ENCODE assay signal across 11 mouse cellular contexts in the genomic region with DNA sequence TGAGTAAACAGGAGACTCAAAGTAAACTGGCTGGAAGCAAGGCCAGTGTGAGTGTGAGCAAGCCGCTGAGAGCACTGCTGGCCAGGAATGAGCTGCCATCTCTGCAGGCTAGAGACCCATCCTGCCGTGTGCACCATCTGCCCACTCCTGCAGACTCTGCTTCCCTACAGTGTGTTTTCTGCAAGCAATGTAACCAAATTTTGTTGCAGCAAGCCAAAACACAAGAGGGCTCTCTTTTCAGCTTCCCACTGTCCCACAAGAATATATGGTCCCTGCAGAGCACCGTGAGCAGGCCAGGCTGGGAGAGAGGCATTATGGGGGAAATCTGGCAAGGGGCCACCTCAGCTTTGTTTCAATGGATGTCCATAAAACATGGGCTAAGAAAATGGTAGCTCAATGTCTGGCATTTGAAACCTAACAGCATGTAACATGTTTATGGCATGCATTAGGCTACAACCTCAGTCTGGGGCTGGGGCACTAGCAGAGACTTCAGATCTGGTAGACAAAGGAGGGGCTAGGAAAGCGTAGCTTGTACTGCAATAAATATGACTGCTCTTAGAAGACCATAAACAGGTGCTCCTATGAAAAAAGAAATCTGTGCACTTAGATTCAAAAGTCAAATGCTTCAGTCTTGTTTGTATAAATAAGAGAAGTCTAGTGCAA.
DNase-seq lines count a peak whose midpoint lies in the region; ATAC-seq lines count a peak whose summit lies in the region.
"Had no signal": no experiment of that assay in that cellular context is flagged by ENCODE, and none has a peak within 500 bp of the region (broad histone marks: within the 10 kb centered on the region; RNA-seq: fewer than 3 reads in every experiment).

No protein-coding gene starts in this region.

- H3K36me3 ChIP-seq in midbrain, embryonic 14.5 days (ENCODE audit: control insufficient read depth, insufficient read depth, low read length), result no peaks in the 10 kb centered on the region
- no peaks in the 10 kb centered on the region for H3K36me3 ChIP-seq in midbrain, embryonic 16.5 days (ENCODE audit: control insufficient read depth, insufficient read depth, low read length)
- H3K36me3 ChIP-seq in neural tube, embryonic 13.5 days, result no peaks in the 10 kb centered on the region

- 67% methylated on average over 4 of the region's 4 CpGs for WGBS in midbrain, embryonic 14.5 days
- WGBS in midbrain, embryonic 16.5 days, result 51% methylated on average over 4 of the region's 4 CpGs
- 19% methylated on average over 4 of the region's 4 CpGs for WGBS in neural tube, embryonic 13.5 days

- ATAC-seq in frontal cortex, adult (ENCODE audit: low TSS enrichment), result peak; percentile 45; the same call in 1 of the 2 replicates
- no peak for ATAC-seq in midbrain, embryonic 14.5 days (ENCODE audit: low FRiP score, low TSS enrichment)
- ATAC-seq in midbrain, embryonic 16.5 days, result no peak
- peak; percentile 57; the same call in 1 of the 2 replicates for ATAC-seq in neural tube, embryonic 13.5 days (ENCODE audit: low read depth)

- no peaks in the 10 kb centered on the region for H3K9me3 ChIP-seq in midbrain, embryonic 14.5 days (ENCODE audit: control insufficient read depth, low read length)
- H3K9me3 ChIP-seq in midbrain, embryonic 16.5 days (replicated peaks; ENCODE audit: control insufficient read depth, low read length, poor library complexity, severe bottlenecking), result no peaks in the 10 kb centered on the region
- no peaks in the 10 kb centered on the region for H3K9me3 ChIP-seq in neural tube, embryonic 13.5 days

- H3K4me3 ChIP-seq in midbrain, embryonic 14.5 days (replicated peaks; ENCODE audit: low read depth, low read length), result no peak overlapping the region
- no peak overlapping the region for H3K4me3 ChIP-seq in midbrain, embryonic 16.5 days (ENCODE audit: low read depth, low read length)
- no peak overlapping the region for H3K4me3 ChIP-seq in neural tube, embryonic 13.5 days
- H3K4me3 ChIP-seq: heart, adult 2 months had no signal

- no peak overlapping the region for H3K9ac ChIP-seq in midbrain, embryonic 14.5 days (replicated peaks; ENCODE audit: low read length)
- no peak overlapping the region for H3K9ac ChIP-seq in midbrain, embryonic 16.5 days (ENCODE audit: low read depth, low read length)
- no peak overlapping the region for H3K9ac ChIP-seq in neural tube, embryonic 13.5 days

- no peak for DNase-seq in frontal cortex, postnatal 10 days (ENCODE audit: low spot score in 2 of 2)
- DNase-seq in midbrain, embryonic 14.5 days, result peak; percentile 23
- peak; percentile 93 for DNase-seq in cerebellum, adult 9-11 months
- DNase-seq in right cerebral cortex, postnatal 10 days (ENCODE audit: low spot score in 2 of 2), result no peak
- no peak for DNase-seq in gastrocnemius, adult 8-10 months (ENCODE audit: low spot score in 2 of 2)
- DNase-seq: heart, adult 2 months; kidney, adult 8-10 months; retina, postnatal 1 day had no signal

- 0 out of 2 replicates have a peak, but pooled peaks cover under 1% of the 10 kb centered on the region for H3K4me1 ChIP-seq in midbrain, embryonic 14.5 days (ENCODE audit: control insufficient read depth, insufficient read depth, low read length)
- no peaks in the 10 kb centered on the region for H3K4me1 ChIP-seq in midbrain, embryonic 16.5 days (ENCODE audit: control insufficient read depth, insufficient read depth, low read length)
- H3K4me1 ChIP-seq in neural tube, embryonic 13.5 days (replicated peaks), result peaks cover 29% of the 10 kb centered on the region

- H3K4me2 ChIP-seq in midbrain, embryonic 14.5 days (ENCODE audit: low read length), result no peak overlapping the region
- H3K4me2 ChIP-seq in midbrain, embryonic 16.5 days (ENCODE audit: low read length), result no peak overlapping the region
- no peak overlapping the region; the same call in 1 of the 2 replicates for H3K4me2 ChIP-seq in neural tube, embryonic 13.5 days

- no peaks in the 10 kb centered on the region for H3K27me3 ChIP-seq in midbrain, embryonic 14.5 days (ENCODE audit: control insufficient read depth, insufficient read depth, low read length)
- no peaks in the 10 kb centered on the region for H3K27me3 ChIP-seq in midbrain, embryonic 16.5 days (ENCODE audit: control insufficient read depth, insufficient read depth, low read depth, low read length)
- peaks cover 8% of the 10 kb centered on the region for H3K27me3 ChIP-seq in neural tube, embryonic 13.5 days

- no peak overlapping the region for H3K27ac ChIP-seq in midbrain, embryonic 14.5 days (replicated peaks; ENCODE audit: low read depth, low read length)
- no peak overlapping the region for H3K27ac ChIP-seq in midbrain, embryonic 16.5 days (ENCODE audit: low read length)
- H3K27ac ChIP-seq in neural tube, embryonic 13.5 days (replicated peaks), result peak overlapping the region; percentile 74
- H3K27ac ChIP-seq: heart, adult 2 months had no signal

Comparison
In these comparisons a context has a peak if more than half of its experiments do, and no peak if none do; other contexts are left out.
1. ATAC-seq: peak in frontal cortex, adult (single experiment) and neural tube, embryonic 13.5 days (single experiment); none in midbrain, embryonic 14.5 days (single experiment) and midbrain, embryonic 16.5 days (single experiment).
2. DNase-seq: peak in midbrain, embryonic 14.5 days (single experiment) and cerebellum, adult 9-11 months (single experiment); none in frontal cortex, postnatal 10 days (0 of 2), right cerebral cortex, postnatal 10 days (0 of 2) and gastrocnemius, adult 8-10 months (0 of 2).